Mouse (Mus musculus) limb, embryonic 15.5 days (tissue): ENCODE measurements around the gene Barhl2. TPM values are rescaled to one million over a fixed set of nuclear protein-coding genes. Genes with fewer than 3 reads are reported as not detected.

ENCODE experiments used
- ATAC-seq: fragments of 200-750 bp; cut with Nextera tagmentation; 2 replicates; pipeline ENCODE4 v1.8.0; 2017; ENCODE audit warnings: low read depth, moderate TSS enrichment; ENCODE audit not compliant: insufficient number of reproducible peaks, low FRiP score, low TSS enrichment
- H3K27ac ChIP-seq: fragments of 300-500 bp; sonication (generic); 2 replicates; pipeline ENCODE4 v1.5.1; 2015; ENCODE audit warnings: moderate library complexity, mild to moderate bottlenecking, inconsistent platforms
- H3K27me3 ChIP-seq: fragments of 300-500 bp; sonication (generic); 2 replicates; pipeline ENCODE4 v1.6.1; 2015; ENCODE audit warnings: inconsistent platforms
- H3K36me3 ChIP-seq: fragments of 300-500 bp; sonication (generic); 2 replicates; pipeline ENCODE4 v1.6.1; 2015; ENCODE audit warnings: inconsistent platforms
- H3K4me1 ChIP-seq: fragments of 300-500 bp; sonication (generic); 2 replicates; pipeline ENCODE4 v1.6.1; 2015; ENCODE audit warnings: inconsistent platforms
- H3K4me2 ChIP-seq: fragments of 300-500 bp; sonication (generic); 2 replicates; pipeline ENCODE4 v1.6.1; 2015; ENCODE audit warnings: mild to moderate bottlenecking, inconsistent platforms
- H3K4me3 ChIP-seq: fragments of 300-500 bp; sonication (generic); 2 replicates; pipeline ENCODE4 v1.5.1; 2015; ENCODE audit warnings: mild to moderate bottlenecking, inconsistent platforms
- H3K9ac ChIP-seq: fragments of 300-500 bp; sonication (generic); 2 replicates; pipeline ENCODE4 v1.6.1; 2015; ENCODE audit warnings: inconsistent platforms
- H3K9me3 ChIP-seq: fragments of 300-500 bp; sonication (generic); 2 replicates; pipeline ENCODE4 v1.6.1; 2016; ENCODE audit warnings: inconsistent platforms
- WGBS: fragments of 180-500 bp; shearing (Covaris S2); methylation state at CpG from one replicate; pipeline ENCODE4 v1.1.7; 2015; 5-methylcytosine and 5-hydroxymethylcytosine counted together
- polyA plus RNA-seq: library from polyadenylated mRNA; unstranded; fragments of >200 nt; fragmentation: Nextera tagmentation; extraction: Ambion mirVana; gene quantifications from 2 replicates; pipeline ENCODE4 v1.2.1, GENCODE M21; 2015

Gene Barhl2
- polyA plus RNA-seq, 1 experiment from 2014 or later, result not detected

DNA sequence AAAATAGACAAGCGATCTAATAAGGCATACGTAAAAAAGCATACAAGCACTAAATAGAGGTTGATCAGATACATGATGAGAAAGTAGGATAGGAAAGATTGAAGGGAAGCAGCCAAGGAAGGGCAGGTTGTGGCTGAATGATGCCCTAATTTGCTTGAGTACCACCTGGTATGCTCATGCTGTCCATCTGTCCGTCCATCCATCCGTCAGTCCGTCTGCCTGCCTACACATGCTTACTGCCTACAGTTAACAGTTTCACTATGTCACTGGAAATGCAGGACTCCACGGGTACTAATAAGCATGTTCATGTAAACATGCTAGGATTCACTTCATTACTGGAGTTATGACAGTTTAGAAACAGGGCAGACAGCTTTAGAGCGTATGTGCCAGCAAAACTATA lies 19.1 kb downstream of the Barhl2 start:
- Histone ChIP-seq H3K27me3 (peaks cover 19% of the 10 kb centered on the region; the same call in 1 of the 2 replicates), H3K36me3 (no peaks in the 10 kb centered on the region), H3K4me3 (no peak overlapping the region), H3K9me3 (no peaks in the 10 kb centered on the region), H3K27ac (no peak overlapping the region), H3K4me1 (no peaks in the 10 kb centered on the region), H3K9ac (no peak overlapping the region), H3K4me2 (no peak overlapping the region)
- ATAC-seq, result no peak
- 83% methylated on average over 7 of the region's 7 CpGs for WGBS

DNA sequence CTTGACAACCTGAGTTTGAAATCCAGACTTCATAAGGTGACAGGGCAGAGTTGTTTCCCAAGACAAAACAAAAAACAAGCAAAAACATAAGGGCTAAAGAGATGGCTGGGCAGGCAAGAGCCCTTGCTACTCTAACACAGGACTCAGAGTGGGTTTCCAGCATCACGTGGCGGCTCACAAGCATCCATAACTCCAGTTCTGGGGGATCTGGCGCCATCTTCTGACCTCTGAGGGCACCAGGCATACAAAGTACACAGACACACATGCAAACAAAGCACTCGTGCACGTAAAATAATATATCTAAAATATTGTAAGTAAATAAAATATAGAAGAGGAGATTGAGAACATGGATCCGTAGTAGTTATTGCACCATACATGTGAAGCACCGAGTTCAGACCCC lies 31.9 kb downstream of the Barhl2 start:
- no peak overlapping the region for H3K4me2 ChIP-seq
- H3K27ac ChIP-seq, result no peak overlapping the region
- H3K4me3 ChIP-seq, result no peak overlapping the region
- H3K4me1 ChIP-seq, result no peaks in the 10 kb centered on the region
- no peak for ATAC-seq
- H3K27me3 ChIP-seq, result no peaks in the 10 kb centered on the region; the same call in 1 of the 2 replicates
- no peaks in the 10 kb centered on the region for H3K9me3 ChIP-seq
- H3K9ac ChIP-seq, result no peak overlapping the region
- no peaks in the 10 kb centered on the region for H3K36me3 ChIP-seq
- WGBS, result 74% methylated on average over 7 of the region's 7 CpGs

DNA sequence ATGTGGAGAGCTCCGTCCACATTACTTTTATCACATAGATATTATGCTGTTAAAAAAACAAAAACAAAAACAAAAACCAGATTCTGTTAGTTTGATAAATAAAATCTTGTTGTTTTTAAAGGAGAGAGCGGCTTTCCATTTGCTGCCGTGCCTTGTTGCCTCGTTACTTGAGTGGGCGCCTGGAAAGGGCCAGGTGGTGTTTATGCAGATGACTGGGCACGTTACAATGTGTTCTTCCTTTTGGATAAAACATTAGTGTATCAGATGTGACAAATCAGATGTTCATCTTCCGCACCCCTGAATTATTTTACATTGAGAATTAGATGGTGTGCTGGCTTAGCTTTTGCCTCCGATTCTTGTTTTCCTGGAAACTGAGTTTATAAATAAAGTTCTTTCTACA lies 37.1 kb downstream of the Barhl2 start:
- Histone ChIP-seq H3K4me1 (no peaks in the 10 kb centered on the region), H3K9ac (no peak overlapping the region), H3K9me3 (no peaks in the 10 kb centered on the region), H3K4me3 (no peak overlapping the region), H3K4me2 (no peak overlapping the region), H3K27me3 (no peaks in the 10 kb centered on the region), H3K27ac (no peak overlapping the region), H3K36me3 (no peaks in the 10 kb centered on the region)
- WGBS, result 77% methylated on average over 8 of the region's 8 CpGs
- no peak for ATAC-seq

DNA sequence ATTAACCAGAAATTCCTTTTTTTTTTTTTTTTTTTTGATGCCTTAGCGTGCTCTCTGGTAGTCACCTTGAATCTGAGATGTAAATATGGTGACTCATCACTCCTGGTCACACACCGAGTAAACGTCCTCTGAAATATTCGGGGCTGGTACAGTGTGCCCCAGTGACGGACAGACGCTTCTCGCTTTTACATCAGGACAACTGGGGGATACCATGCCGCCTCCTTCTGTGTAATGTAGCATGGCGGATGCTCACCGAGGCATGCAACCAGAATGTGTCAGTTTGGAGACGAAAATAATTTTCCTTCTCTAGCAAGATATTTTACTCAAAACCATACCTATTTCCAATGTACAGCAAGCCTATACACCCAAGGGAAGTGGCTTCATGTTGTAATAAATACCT lies 37.6 kb downstream of the Barhl2 start:
- H3K36me3 ChIP-seq, result no peaks in the 10 kb centered on the region
- H3K9me3 ChIP-seq, result no peaks in the 10 kb centered on the region
- no peaks in the 10 kb centered on the region for H3K27me3 ChIP-seq
- H3K4me2 ChIP-seq, result no peak overlapping the region
- 92% methylated on average over 11 of the region's 11 CpGs for WGBS
- no peaks in the 10 kb centered on the region for H3K4me1 ChIP-seq
- H3K9ac ChIP-seq, result no peak overlapping the region
- no peak for ATAC-seq
- no peak overlapping the region for H3K4me3 ChIP-seq
- no peak overlapping the region for H3K27ac ChIP-seq

DNA sequence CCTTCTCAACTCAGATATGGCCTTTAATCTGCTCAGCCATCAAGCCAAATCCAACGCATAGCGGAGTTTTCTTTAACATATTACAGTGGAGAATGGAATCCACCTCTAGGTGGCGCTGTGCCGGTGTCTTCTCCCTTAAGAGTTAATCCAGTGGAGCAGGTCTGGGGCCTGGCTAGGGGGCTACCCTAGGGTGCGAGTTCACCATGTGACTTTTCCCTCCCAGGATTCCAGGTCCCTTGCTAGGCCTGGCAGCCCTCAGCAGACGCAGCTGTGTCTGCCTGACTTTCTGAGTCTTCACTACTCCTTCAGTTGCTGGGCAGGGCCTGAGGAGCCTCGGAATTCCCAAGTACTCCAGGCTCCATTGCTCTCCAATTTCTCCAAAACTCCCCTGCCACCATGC lies 40.8 kb downstream of the Barhl2 start:
- Histone ChIP-seq H3K4me1 (no peaks in the 10 kb centered on the region), H3K27ac (no peak overlapping the region), H3K4me2 (no peak overlapping the region), H3K9ac (no peak overlapping the region), H3K4me3 (no peak overlapping the region), H3K9me3 (no peaks in the 10 kb centered on the region), H3K36me3 (no peaks in the 10 kb centered on the region), H3K27me3 (no peaks in the 10 kb centered on the region)
- no peak for ATAC-seq
- 38% methylated on average over 7 of the region's 7 CpGs for WGBS

DNA sequence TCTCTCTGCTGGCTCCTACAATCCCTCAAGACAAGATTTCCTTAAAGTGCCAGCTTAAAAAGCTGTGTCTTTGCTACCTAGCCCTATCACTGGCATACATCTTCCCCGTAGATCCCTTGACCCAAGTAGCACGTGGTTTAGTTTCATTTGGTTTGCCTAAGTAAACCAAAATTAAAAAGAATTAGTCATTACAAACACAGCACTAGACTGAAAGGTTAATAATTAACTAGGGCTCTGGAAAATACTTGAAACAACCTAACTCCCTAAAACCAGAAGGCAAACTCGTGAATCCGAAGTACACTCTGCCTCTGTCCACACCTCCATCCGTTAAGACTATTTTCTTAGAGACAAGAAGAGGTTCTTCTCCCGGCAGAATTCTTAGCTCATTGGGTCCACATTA lies 41.4 kb downstream of the Barhl2 start:
- Histone ChIP-seq H3K4me2 (no peak overlapping the region), H3K36me3 (no peaks in the 10 kb centered on the region), H3K27ac (no peak overlapping the region), H3K9me3 (no peaks in the 10 kb centered on the region), H3K4me3 (no peak overlapping the region), H3K9ac (no peak overlapping the region), H3K27me3 (no peaks in the 10 kb centered on the region), H3K4me1 (no peaks in the 10 kb centered on the region)
- 69% methylated on average over 6 of the region's 6 CpGs for WGBS
- no peak for ATAC-seq

DNA sequence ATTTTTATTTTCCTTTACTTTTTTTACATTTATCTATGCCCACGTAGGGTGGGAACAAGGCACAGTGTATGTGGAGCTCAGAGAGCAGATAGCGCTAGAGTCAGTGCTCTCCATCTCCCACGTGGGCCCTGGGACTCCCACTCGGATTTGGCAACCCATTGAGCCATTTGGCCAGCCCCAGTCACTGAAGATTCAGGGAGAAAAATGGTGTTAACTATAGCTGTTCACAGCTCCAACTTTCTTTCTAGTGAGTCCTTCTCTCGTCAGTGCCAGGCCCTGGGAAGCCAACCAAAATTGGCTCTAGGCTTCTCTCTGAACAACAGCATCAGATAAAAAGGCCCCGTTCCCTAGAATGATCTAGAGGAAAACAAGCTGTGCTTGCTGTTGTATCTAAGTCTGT lies 42.2 kb downstream of the Barhl2 start:
- Histone ChIP-seq H3K4me3 (no peak overlapping the region), H3K4me2 (no peak overlapping the region), H3K27me3 (no peaks in the 10 kb centered on the region), H3K9me3 (no peaks in the 10 kb centered on the region), H3K4me1 (no peaks in the 10 kb centered on the region), H3K27ac (no peak overlapping the region), H3K36me3 (no peaks in the 10 kb centered on the region), H3K9ac (no peak overlapping the region)
- no peak for ATAC-seq
- WGBS, result 75% methylated on average over 6 of the region's 6 CpGs

DNA sequence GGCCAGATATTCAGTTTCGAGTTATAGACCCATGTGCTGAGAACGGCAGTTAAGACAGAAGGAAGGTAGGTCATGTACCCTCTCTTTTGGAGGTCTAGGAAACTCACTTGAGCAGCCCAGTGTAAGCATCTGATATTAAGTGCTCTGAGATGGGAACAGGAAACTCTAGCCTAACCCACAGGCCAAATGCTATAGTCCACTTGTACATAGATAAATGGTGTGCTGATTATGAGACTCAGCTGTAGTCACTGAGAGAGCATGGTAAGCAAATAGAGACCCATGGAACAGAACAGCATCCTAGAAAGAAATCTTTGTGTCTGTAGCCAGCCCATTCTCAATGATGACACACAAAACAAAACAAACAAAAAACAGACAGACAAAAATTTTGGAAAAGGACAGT lies 55.2 kb downstream of the Barhl2 start:
- H3K9me3 ChIP-seq, result no peaks in the 10 kb centered on the region
- H3K4me3 ChIP-seq, result no peak overlapping the region
- no peak overlapping the region for H3K27ac ChIP-seq
- H3K36me3 ChIP-seq, result no peaks in the 10 kb centered on the region
- 85% methylated on average over 2 of the region's 2 CpGs for WGBS
- H3K4me1 ChIP-seq, result no peaks in the 10 kb centered on the region
- H3K9ac ChIP-seq, result no peak overlapping the region
- no peak overlapping the region for H3K4me2 ChIP-seq
- no peaks in the 10 kb centered on the region for H3K27me3 ChIP-seq
- no peak for ATAC-seq

Other genes with a start within 250 kb of the Barhl2 start
- gene Gm17304, start 150.9 kb upstream of the Barhl2 start, polyA plus RNA-seq, result not detected in 2 replicates
- 50.9 and 61.4 TPM in 2 replicates for gene Zfp644, start 239.1 kb upstream of the Barhl2 start, polyA plus RNA-seq